Mouse (Mus musculus) midbrain, embryonic 14.5 days (tissue): ENCODE measurements around the gene Mad2l1. TPM values are rescaled to one million over a fixed set of nuclear protein-coding genes. Genes with fewer than 3 reads are reported as not detected.

ENCODE experiments used
- ATAC-seq: fragments of 200-750 bp; cut with Nextera tagmentation; 2 replicates; pipeline ENCODE4 v1.8.0; 2017; ENCODE audit warnings: moderate number of reproducible peaks, moderate library complexity; ENCODE audit not compliant: low FRiP score, low TSS enrichment
- DNase-seq: peaks from one replicate; pipeline ENCODE4 v3.0.0-alpha.2; 2015
- H3K27ac ChIP-seq: fragments of 300-500 bp; sonication (generic); replicated peaks from 2 replicates; pipeline ENCODE4 v1.5.1; 2014; ENCODE audit warnings: mild to moderate bottlenecking, low read depth, low read length, moderate library complexity
- H3K27me3 ChIP-seq: fragments of 300-500 bp; sonication (generic); 2 replicates; pipeline ENCODE4 v1.6.1; 2014; ENCODE audit warnings: low read length, control low read depth, mixed read lengths; ENCODE audit not compliant: control insufficient read depth, insufficient read depth
- H3K36me3 ChIP-seq: fragments of 300-500 bp; sonication (generic); 2 replicates; pipeline ENCODE4 v1.6.1; 2014; ENCODE audit warnings: low read length, control low read depth; ENCODE audit not compliant: control insufficient read depth, insufficient read depth
- H3K4me1 ChIP-seq: fragments of 300-500 bp; sonication (generic); 2 replicates; pipeline ENCODE4 v1.6.1; 2014; ENCODE audit warnings: mild to moderate bottlenecking, antibody characterized with exemption, low read length, control low read depth; ENCODE audit not compliant: control insufficient read depth, insufficient read depth
- H3K4me2 ChIP-seq: fragments of 300-500 bp; sonication (generic); 2 replicates; pipeline ENCODE4 v1.6.1; 2014; ENCODE audit warnings: mild to moderate bottlenecking, low read length, moderate library complexity
- H3K4me3 ChIP-seq: fragments of 300-500 bp; sonication (generic); replicated peaks from 2 replicates; pipeline ENCODE4 v1.5.1; 2014; ENCODE audit warnings: low read depth, low read length
- H3K9ac ChIP-seq: fragments of 300-500 bp; sonication (generic); replicated peaks from 2 replicates; pipeline ENCODE4 v1.6.1; 2014; ENCODE audit warnings: mild to moderate bottlenecking, low read length, moderate library complexity
- H3K9me3 ChIP-seq: fragments of 300-500 bp; sonication (generic); 2 replicates; pipeline ENCODE4 v1.6.1; 2016; ENCODE audit warnings: low read length, control low read depth, mixed read lengths; ENCODE audit not compliant: control insufficient read depth
- WGBS: fragments of 180-500 bp; shearing (Covaris S2); extraction: QIAGEN DNeasy Blood & Tissue Kit; methylation state at CpG from one replicate; pipeline ENCODE4 v1.1.7; 2014; 5-methylcytosine and 5-hydroxymethylcytosine counted together
- polyA plus RNA-seq: library from polyadenylated mRNA; unstranded; fragments of >200 nt; fragmentation: Nextera tagmentation; extraction: Ambion mirVana; gene quantifications from 2 replicates; pipeline ENCODE4 v1.2.1, GENCODE M21; 2014

Gene Mad2l1
- polyA plus RNA-seq: 14.8 and 28.0 TPM in 2 replicates

DNA sequence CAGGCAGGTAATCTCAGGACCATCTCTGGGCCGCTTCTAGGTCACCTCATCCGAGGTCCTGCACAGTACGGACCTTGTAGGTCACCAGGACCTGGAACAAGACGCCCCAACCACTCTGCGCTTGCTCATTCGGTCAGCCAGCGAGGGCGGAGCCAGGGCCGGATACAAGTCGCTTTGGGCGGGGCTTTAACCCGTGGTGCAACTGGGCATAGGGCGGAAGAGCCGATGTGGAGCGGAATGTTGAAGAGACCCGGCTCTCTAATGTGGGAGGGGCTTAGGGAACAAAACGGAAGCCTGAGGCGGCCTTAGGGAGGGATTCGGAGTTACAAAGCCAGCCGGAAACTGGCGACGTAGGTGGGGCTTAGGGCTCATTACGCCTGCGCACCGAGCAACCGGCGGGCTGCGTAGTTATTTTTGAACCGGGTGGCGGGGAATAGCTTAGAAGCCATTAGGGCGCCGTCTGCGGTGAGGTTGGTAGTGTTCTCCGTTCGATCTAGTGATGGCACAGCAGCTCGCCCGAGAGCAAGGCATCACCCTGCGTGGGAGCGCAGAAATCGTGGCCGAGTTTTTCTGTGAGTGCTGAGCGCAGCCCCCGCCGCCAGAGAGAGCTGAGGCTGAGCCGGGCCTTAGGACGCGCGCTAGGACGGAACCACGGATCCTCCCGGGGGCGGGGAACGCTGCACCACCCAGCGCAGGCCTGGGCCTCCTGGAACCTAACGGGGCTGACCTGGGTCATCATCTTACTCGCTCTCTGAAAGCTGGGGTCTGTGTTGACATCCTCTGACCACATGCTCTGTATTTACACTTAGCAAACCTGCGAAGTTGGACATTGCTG is at the start of gene Mad2l1:
Mad2l1 (plus strand) TSS at position 363 of the 835 bp plus-strand sequence.
- H3K27ac ChIP-seq: peak within 1 kb of the TSS; percentile 80
- under 1% methylated on average over 57 of the region's 57 CpGs for WGBS
- H3K9ac ChIP-seq: peak within 1 kb of the TSS; percentile 70
- peak; percentile 98 for DNase-seq
- peaks cover 12% of the 10 kb centered on the region for H3K36me3 ChIP-seq
- no peaks in the 10 kb centered on the region for H3K27me3 ChIP-seq
- peaks cover 12% of the 10 kb centered on the region; the same call in 1 of the 2 replicates for H3K4me1 ChIP-seq
- peak within 1 kb of the TSS; percentile 82 for H3K4me2 ChIP-seq
- H3K4me3 ChIP-seq: peak within 1 kb of the TSS; percentile 71
- no peaks in the 10 kb centered on the region for H3K9me3 ChIP-seq
- ATAC-seq: peak; percentile 99

DNA sequence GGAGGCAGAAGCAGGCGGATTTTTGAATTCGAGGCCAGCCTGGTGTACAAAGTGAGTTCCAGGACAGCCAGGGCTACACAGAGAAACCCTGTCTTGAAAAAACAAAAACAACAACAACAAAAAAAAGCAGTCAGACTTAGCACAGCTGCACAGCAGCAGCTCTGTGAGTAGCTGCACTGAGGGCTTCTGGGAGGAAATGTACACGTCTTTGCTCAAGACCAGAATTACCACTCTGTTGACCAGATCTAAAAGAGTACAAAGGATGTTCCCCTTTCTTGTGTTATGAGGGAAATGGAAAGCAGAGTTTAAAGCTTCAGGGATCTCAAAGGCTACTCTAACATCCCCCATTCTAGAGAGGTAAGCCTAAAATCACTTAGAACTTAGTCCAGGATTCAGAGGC is 41.5 kb upstream of the Mad2l1 start:
- H3K9me3 ChIP-seq: no peaks in the 10 kb centered on the region
- ATAC-seq: no peak
- no peaks in the 10 kb centered on the region for H3K36me3 ChIP-seq
- no peak overlapping the region for H3K9ac ChIP-seq
- no peaks in the 10 kb centered on the region for H3K27me3 ChIP-seq
- no peaks in the 10 kb centered on the region for H3K4me1 ChIP-seq
- DNase-seq: no peak
- 88% methylated on average over 3 of the region's 3 CpGs for WGBS
- no peak overlapping the region for H3K4me2 ChIP-seq
- H3K4me3 ChIP-seq: no peak overlapping the region
- no peak overlapping the region for H3K27ac ChIP-seq

DNA sequence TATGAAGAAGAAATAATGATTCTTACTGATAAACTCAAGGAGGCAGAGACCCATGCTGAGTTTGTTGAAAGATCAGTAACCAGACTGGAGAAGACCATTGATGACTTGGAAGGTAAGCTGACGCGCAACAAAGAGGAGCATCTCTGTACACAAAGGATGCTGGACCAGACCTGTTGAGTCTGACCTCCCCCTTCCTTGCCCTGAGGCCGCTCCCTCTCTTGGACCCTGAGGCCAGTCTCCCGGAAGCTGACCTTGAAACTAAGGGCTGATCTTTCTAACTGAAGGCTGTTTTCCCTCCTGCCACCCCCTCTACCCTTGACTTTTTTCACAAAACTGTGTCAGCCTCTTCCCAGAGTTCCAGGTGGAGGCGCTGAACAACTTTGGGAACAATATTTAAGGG is 18.8 kb upstream of the Mad2l1 start:
- Histone ChIP-seq H3K4me2 (no peak overlapping the region), H3K27ac (no peak overlapping the region), H3K4me1 (no peaks in the 10 kb centered on the region), H3K36me3 (no peaks in the 10 kb centered on the region), H3K9me3 (no peaks in the 10 kb centered on the region), H3K9ac (no peak overlapping the region), H3K27me3 (no peaks in the 10 kb centered on the region), H3K4me3 (no peak overlapping the region)
- ATAC-seq (no peak), DNase-seq (no peak)
- WGBS: 92% methylated on average over 5 of the region's 5 CpGs

DNA sequence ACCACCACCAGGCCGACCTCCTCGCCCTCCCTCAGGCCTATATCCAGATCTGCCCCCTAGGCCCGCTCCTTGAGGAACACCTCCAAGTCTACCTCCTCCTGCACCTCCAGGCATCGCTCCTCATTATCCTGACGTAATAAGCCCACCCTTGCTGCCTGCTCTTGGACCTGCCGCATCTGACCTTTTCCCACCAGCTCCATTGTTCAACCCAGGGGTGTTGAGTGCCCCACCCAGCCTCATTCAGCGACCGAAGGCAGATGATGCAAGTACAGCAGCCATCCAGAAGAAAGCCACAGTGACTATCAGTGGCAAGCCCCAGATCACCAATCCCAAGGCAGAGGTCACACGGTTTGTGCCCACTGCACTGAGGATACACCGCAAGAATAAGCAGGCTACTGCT is 6.8 kb upstream of the Mad2l1 start:
- no peak overlapping the region for H3K4me2 ChIP-seq
- ATAC-seq (no peak), DNase-seq (no peak)
- no peak overlapping the region for H3K4me3 ChIP-seq
- no peaks in the 10 kb centered on the region for H3K36me3 ChIP-seq
- H3K9me3 ChIP-seq: no peaks in the 10 kb centered on the region
- H3K27me3 ChIP-seq: no peaks in the 10 kb centered on the region
- no peak overlapping the region for H3K9ac ChIP-seq
- 93% methylated on average over 10 of the region's 10 CpGs for WGBS
- no peaks in the 10 kb centered on the region for H3K4me1 ChIP-seq
- no peak overlapping the region for H3K27ac ChIP-seq

DNA sequence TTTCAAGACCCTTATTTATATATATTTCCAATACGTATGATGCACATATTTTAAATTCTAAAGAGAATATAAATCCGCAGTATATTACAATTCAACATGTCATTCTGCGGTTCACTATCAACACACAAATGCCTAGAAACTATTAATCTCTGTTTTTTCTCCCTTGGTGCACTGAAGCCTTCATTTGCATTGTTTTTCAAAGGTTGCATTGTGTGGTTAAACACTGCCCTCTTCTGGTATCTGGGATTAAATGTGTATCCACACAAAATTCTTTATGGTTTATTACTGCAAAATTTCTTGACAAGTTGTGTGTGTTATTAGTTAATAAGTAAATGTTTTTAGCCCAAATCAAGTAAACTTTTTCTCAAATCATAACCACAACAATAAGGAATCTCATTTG is 1.9 kb upstream of the Mad2l1 start:
- no peak overlapping the region for H3K27ac ChIP-seq
- H3K9me3 ChIP-seq: no peaks in the 10 kb centered on the region
- no peaks in the 10 kb centered on the region for H3K36me3 ChIP-seq
- H3K4me3 ChIP-seq: no peak overlapping the region
- H3K9ac ChIP-seq: no peak overlapping the region
- no peak for ATAC-seq
- WGBS: 38% methylated on average over 3 of the region's 3 CpGs
- peaks cover 12% of the 10 kb centered on the region; the same call in 1 of the 2 replicates for H3K4me1 ChIP-seq
- H3K27me3 ChIP-seq: no peaks in the 10 kb centered on the region
- peak; percentile 86 for DNase-seq
- H3K4me2 ChIP-seq: no peak overlapping the region

DNA sequence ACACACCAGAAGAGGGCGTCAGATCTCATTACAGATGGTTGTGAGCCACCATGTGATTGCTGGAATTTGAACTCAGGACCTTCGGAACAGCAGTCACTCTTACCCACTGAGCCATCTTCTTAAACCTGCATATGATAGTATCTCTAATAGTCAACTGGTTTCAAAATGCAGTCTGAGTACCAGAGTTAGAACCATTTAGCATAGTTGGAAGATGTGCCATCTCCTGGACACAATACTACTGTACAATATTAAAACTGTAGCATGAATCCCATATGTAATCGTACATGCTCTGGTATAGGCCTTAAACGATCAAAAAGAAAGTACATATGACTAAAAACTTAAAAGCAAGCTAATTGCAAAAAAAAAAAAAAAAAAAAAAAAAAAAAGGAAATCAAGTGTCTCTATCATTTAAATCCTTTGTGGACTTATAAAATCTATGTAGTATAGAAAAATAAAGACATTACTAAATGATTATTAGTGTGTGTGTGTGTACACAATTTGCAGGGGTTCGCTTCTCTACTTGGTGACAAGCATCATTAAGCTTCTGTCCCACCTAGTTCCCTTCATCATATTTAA is 736 bp upstream of the Mad2l1 start:
- ATAC-seq (no peak), DNase-seq (peak; percentile 18)
- Histone ChIP-seq H3K27ac (peak overlapping the region; percentile 80), H3K9me3 (no peaks in the 10 kb centered on the region), H3K4me3 (peak overlapping the region; percentile 71), H3K4me1 (peaks cover 12% of the 10 kb centered on the region; the same call in 1 of the 2 replicates), H3K4me2 (peak overlapping the region; percentile 82), H3K36me3 (peaks cover 4% of the 10 kb centered on the region), H3K9ac (peak overlapping the region; percentile 70; the same call in 1 of the 2 replicates), H3K27me3 (no peaks in the 10 kb centered on the region)
- WGBS: 84% methylated on average over 5 of the region's 5 CpGs

DNA sequence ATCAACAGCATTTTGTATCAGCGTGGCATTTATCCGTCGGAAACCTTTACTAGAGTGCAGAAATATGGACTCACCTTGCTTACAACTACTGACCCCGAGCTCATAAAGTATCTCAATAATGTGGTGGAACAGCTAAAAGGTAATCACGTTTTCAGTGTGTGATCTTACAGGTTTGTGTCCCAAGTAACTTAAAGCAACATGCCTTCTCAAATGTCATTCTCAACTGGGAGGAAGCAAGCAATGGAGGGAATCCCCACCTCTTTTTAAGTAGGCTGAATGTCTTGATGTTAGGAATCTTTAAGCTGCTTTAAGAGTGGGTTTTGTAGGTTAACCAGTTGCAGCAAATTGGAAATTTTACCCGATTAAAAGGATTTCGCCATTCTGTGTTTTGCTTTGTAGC is 776 bp downstream of the Mad2l1 start:
- ATAC-seq: no peak
- peak overlapping the region; percentile 82 for H3K4me2 ChIP-seq
- H3K27ac ChIP-seq: no peak overlapping the region
- peaks cover 14% of the 10 kb centered on the region for H3K36me3 ChIP-seq
- peak overlapping the region; percentile 71 for H3K4me3 ChIP-seq
- peak overlapping the region; percentile 70 for H3K9ac ChIP-seq
- no peaks in the 10 kb centered on the region for H3K9me3 ChIP-seq
- peak; percentile 2 for DNase-seq
- 17% methylated on average over 7 of the region's 7 CpGs for WGBS
- no peaks in the 10 kb centered on the region for H3K27me3 ChIP-seq
- H3K4me1 ChIP-seq: peaks cover 12% of the 10 kb centered on the region; the same call in 1 of the 2 replicates

DNA sequence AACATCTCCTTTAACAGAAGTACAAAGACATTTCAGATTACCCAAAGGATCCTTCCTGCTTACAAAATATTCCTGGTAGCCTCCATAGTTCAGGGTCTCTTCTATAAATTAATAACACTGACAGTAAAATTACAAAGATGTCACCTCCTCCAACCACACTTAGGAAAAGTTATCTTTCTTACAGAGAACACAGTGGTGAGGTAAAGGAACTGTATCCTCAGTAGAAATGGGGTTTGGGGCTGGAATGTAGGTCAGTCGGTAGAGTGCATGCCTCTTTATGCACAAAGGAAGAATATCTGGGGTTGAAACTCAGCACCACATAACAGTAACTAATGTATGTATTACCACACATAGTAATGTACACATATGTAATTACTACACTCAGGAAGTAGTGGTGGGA is 24.8 kb downstream of the Mad2l1 start, which contains the start of gene Vmn1r32:
Vmn1r32 (minus strand) TSS at position 101 of the 400 bp plus-strand sequence.
- Histone ChIP-seq H3K27me3 (no peaks in the 10 kb centered on the region), H3K9me3 (no peaks in the 10 kb centered on the region), H3K4me1 (no peaks in the 10 kb centered on the region), H3K4me2 (no peak within 1 kb of the TSS), H3K36me3 (no peaks in the 10 kb centered on the region), H3K4me3 (no peak within 1 kb of the TSS), H3K27ac (no peak within 1 kb of the TSS), H3K9ac (no peak within 1 kb of the TSS)
- WGBS: 79% methylated on average over 1 of the region's 1 CpGs
- no peak for ATAC-seq
- no peak for DNase-seq
